8 mouse cellular contexts compared by ENCODE assay signal in genomic region chr9:114844017-114844662, GRCm38 (mm10). TPM values are rescaled to one million over a fixed set of nuclear protein-coding genes. Genes with fewer than 3 reads are reported as not detected.
A peak's percentile ranks its signal among the peaks of the same experiment; 100 is the strongest.
DNase-seq lines count a peak whose midpoint lies in the region; ATAC-seq lines count a peak whose summit lies in the region.

Gene Cmtm8, minus strand, starts transcription at chr9:114844156.

- H3K27me3 ChIP-seq in embryonic facial prominence, embryonic 14.5 days (replicated peaks; ENCODE audit: control insufficient read depth, insufficient read depth, low read length) = peaks cover 12% of the 10 kb centered on the region
- no peaks in the 10 kb centered on the region for H3K27me3 ChIP-seq in heart, embryonic 12.5 days (replicated peaks)
- peaks cover 12% of the 10 kb centered on the region; the same call in 1 of the 2 replicates for H3K27me3 ChIP-seq in kidney, embryonic 15.5 days
- peaks cover 14% of the 10 kb centered on the region; the same call in 1 of the 2 replicates for H3K27me3 ChIP-seq in liver, embryonic 16.5 days (ENCODE audit: control insufficient read depth, insufficient read depth, low read depth, low read length)
- peaks cover 3% of the 10 kb centered on the region; the same call in 1 of the 2 replicates for H3K27me3 ChIP-seq in stomach, embryonic 16.5 days (ENCODE audit: control insufficient read depth, insufficient read depth, low read length)

- H3K4me1 ChIP-seq in embryonic facial prominence, embryonic 14.5 days (ENCODE audit: control insufficient read depth, insufficient read depth, low read length) = peaks cover 3% of the 10 kb centered on the region; the same call in 1 of the 2 replicates
- peaks cover 12% of the 10 kb centered on the region; the same call in 1 of the 2 replicates for H3K4me1 ChIP-seq in heart, embryonic 12.5 days (replicated peaks)
- peaks cover 25% of the 10 kb centered on the region for H3K4me1 ChIP-seq in kidney, embryonic 15.5 days
- no peaks in the 10 kb centered on the region for H3K4me1 ChIP-seq in liver, embryonic 16.5 days (ENCODE audit: control insufficient read depth, low read depth, low read length)
- peaks cover 4% of the 10 kb centered on the region; the same call in 1 of the 2 replicates for H3K4me1 ChIP-seq in stomach, embryonic 16.5 days (ENCODE audit: control insufficient read depth, insufficient read depth, low read length)

- H3K9ac ChIP-seq in embryonic facial prominence, embryonic 14.5 days (ENCODE audit: low read depth, low read length) = peak within 1 kb of the TSS; percentile 72
- H3K9ac ChIP-seq in heart, embryonic 12.5 days = peak within 1 kb of the TSS; percentile 81
- H3K9ac ChIP-seq in kidney, embryonic 15.5 days = peak within 1 kb of the TSS; percentile 52
- peak within 1 kb of the TSS; percentile 54 for H3K9ac ChIP-seq in liver, embryonic 16.5 days (ENCODE audit: low read depth, low read length)
- H3K9ac ChIP-seq in stomach, embryonic 16.5 days (ENCODE audit: low read length) = peak within 1 kb of the TSS; percentile 81

- no peaks in the 10 kb centered on the region for H3K36me3 ChIP-seq in embryonic facial prominence, embryonic 14.5 days (ENCODE audit: control insufficient read depth, insufficient read depth, low read length)
- no peaks in the 10 kb centered on the region for H3K36me3 ChIP-seq in heart, embryonic 12.5 days
- H3K36me3 ChIP-seq in kidney, embryonic 15.5 days = no peaks in the 10 kb centered on the region
- H3K36me3 ChIP-seq in liver, embryonic 16.5 days (ENCODE audit: control insufficient read depth, insufficient read depth) = no peaks in the 10 kb centered on the region
- no peaks in the 10 kb centered on the region for H3K36me3 ChIP-seq in stomach, embryonic 16.5 days (ENCODE audit: control insufficient read depth, insufficient read depth, low read length)

- DNase-seq in B cell, adult 2 months = peak; percentile 70
- peak; percentile 69 for DNase-seq in adrenal gland, postnatal 25 days
- DNase-seq in embryonic facial prominence, embryonic 14.5 days (ENCODE audit: low spot score) = peak; percentile 75
- peak; percentile 72 for DNase-seq in neural tube, embryonic 10.5 days (ENCODE audit: extremely low spot score, low spot score)

- H3K27ac ChIP-seq in embryonic facial prominence, embryonic 14.5 days (replicated peaks; ENCODE audit: low read depth, low read length) = no peak within 1 kb of the TSS
- peak within 1 kb of the TSS; percentile 8; the same call in 1 of the 2 replicates for H3K27ac ChIP-seq in heart, embryonic 12.5 days (ENCODE audit: poor library complexity, severe bottlenecking)
- peak within 1 kb of the TSS; percentile 72 for H3K27ac ChIP-seq in kidney, embryonic 15.5 days
- H3K27ac ChIP-seq in liver, embryonic 16.5 days (ENCODE audit: low read length) = peak within 1 kb of the TSS; percentile 57
- H3K27ac ChIP-seq in stomach, embryonic 16.5 days (ENCODE audit: low read length) = peak within 1 kb of the TSS; percentile 87

- peak within 1 kb of the TSS; percentile 99 for H3K4me2 ChIP-seq in embryonic facial prominence, embryonic 14.5 days (ENCODE audit: low read depth, low read length)
- H3K4me2 ChIP-seq in heart, embryonic 12.5 days = peak within 1 kb of the TSS; percentile 93
- H3K4me2 ChIP-seq in kidney, embryonic 15.5 days = peak within 1 kb of the TSS; percentile 83
- peak within 1 kb of the TSS; percentile 54 for H3K4me2 ChIP-seq in liver, embryonic 16.5 days (ENCODE audit: low read depth, low read length)
- peak within 1 kb of the TSS; percentile 91 for H3K4me2 ChIP-seq in stomach, embryonic 16.5 days (ENCODE audit: low read depth, low read length)

- 1% methylated on average over 19 of the region's 43 CpGs for WGBS in embryonic facial prominence, embryonic 14.5 days
- under 1% methylated on average over 40 of the region's 43 CpGs for WGBS in heart, embryonic 12.5 days
- WGBS in kidney, embryonic 15.5 days = under 1% methylated on average over 41 of the region's 43 CpGs
- under 1% methylated on average over 34 of the region's 43 CpGs for WGBS in liver, embryonic 16.5 days (ENCODE audit: insufficient replicate concordance)
- WGBS in stomach, embryonic 16.5 days = 1% methylated on average over 43 of the region's 43 CpGs

- H3K4me3 ChIP-seq in embryonic facial prominence, embryonic 14.5 days (ENCODE audit: low read depth, low read length) = peak within 1 kb of the TSS; percentile 70
- H3K4me3 ChIP-seq in heart, embryonic 12.5 days = peak within 1 kb of the TSS; percentile 81
- H3K4me3 ChIP-seq in kidney, embryonic 15.5 days (replicated peaks) = peak within 1 kb of the TSS; percentile 66
- peak within 1 kb of the TSS; percentile 59 for H3K4me3 ChIP-seq in liver, embryonic 16.5 days (ENCODE audit: low read depth, low read length)
- peak within 1 kb of the TSS; percentile 69 for H3K4me3 ChIP-seq in stomach, embryonic 16.5 days (replicated peaks; ENCODE audit: low read length)

- peak; percentile 92 for ATAC-seq in embryonic facial prominence, embryonic 14.5 days (ENCODE audit: low read depth)
- peak; percentile 85 for ATAC-seq in heart, embryonic 12.5 days (ENCODE audit: insufficient number of reproducible peaks, low FRiP score)
- peak; percentile 94 for ATAC-seq in kidney, embryonic 15.5 days (replicated peaks; ENCODE audit: low FRiP score)
- peak; percentile 85 for ATAC-seq in liver, embryonic 16.5 days (ENCODE audit: low read depth)
- ATAC-seq in stomach, embryonic 16.5 days (ENCODE audit: insufficient read depth, low FRiP score) = peak; percentile 95

- no peaks in the 10 kb centered on the region for H3K9me3 ChIP-seq in embryonic facial prominence, embryonic 14.5 days (ENCODE audit: control insufficient read depth, low read length)
- H3K9me3 ChIP-seq in heart, embryonic 12.5 days (replicated peaks) = no peaks in the 10 kb centered on the region
- no peaks in the 10 kb centered on the region for H3K9me3 ChIP-seq in kidney, embryonic 15.5 days (replicated peaks)
- no peaks in the 10 kb centered on the region for H3K9me3 ChIP-seq in liver, embryonic 16.5 days (replicated peaks; ENCODE audit: control insufficient read depth, low read length)
- H3K9me3 ChIP-seq in stomach, embryonic 16.5 days (replicated peaks; ENCODE audit: control insufficient read depth, low read length) = no peaks in the 10 kb centered on the region

RNA-seq across cellular contexts. Expression of gene Cmtm8, which starts in this region (rescaled TPM):
- total RNA-seq in adrenal gland, postnatal 25 days (2021) = 5.9 and 6.1 TPM in 2 replicates
- polyA plus RNA-seq in embryonic facial prominence, embryonic 14.5 days (2014; fragmentation: Nextera tagmentation; extraction: Ambion mirVana) = 16.9 and 18.6 TPM in 2 replicates
- polyA plus RNA-seq in heart, embryonic 12.5 days (2016; fragmentation: Nextera tagmentation; extraction: Ambion mirVana) = 14.9 and 16.2 TPM in 2 replicates
- polyA plus RNA-seq in kidney, embryonic 15.5 days (2015; fragmentation: Nextera tagmentation; extraction: Ambion mirVana) = 38.8 and 41.4 TPM in 2 replicates
- 57.6 and 62.3 TPM in 2 replicates for polyA plus RNA-seq in liver, embryonic 16.5 days (2015; fragmentation: Nextera tagmentation; extraction: Ambion mirVana)
- polyA plus RNA-seq in stomach, embryonic 16.5 days (2015; fragmentation: Nextera tagmentation; extraction: Ambion mirVana) = 59.5 and 65.6 TPM in 2 replicates
